Mouse (Mus musculus): Measurements from ENCODE around the gene H2afv. TPM values are rescaled to one million over a fixed set of nuclear protein-coding genes. Genes with fewer than 3 reads are reported as not detected.
"Not testable (repeated sequence)": the region's sequence is repeated elsewhere in the genome, so short reads cannot be mapped to it uniquely, and the experiment has no call there.

H2afv gene
- polyA plus RNA-seq, 1 experiment from 2014 or later = 183 TPM

DNA sequence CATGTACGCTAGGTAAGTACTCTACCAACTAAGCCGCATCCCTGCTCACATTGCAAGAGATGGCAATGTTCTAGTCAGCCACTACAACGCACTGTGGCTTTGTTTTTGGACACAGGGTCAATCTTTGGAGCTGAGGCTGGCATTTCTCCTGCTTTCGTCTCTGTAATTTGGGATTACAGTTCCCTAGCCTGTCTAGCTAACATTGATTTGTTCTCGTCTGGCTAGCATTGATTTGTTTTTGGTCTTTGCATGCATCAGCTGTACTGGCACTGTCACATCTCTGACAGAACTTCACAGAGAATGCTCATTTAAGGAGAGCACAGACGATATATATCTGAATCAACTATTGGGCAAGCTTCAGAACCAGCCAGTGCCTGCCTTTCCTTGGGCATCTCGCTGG is 14.1 kb downstream of the H2afv start:
- no peaks in the 10 kb centered on the region for H3K4me1 ChIP-seq
- ATAC-seq (ENCODE audit: low FRiP score) = no peak
- no peak overlapping the region for H3K9ac ChIP-seq (replicated peaks)
- peaks cover 64% of the 10 kb centered on the region for H3K36me3 ChIP-seq
- no peak overlapping the region for H3K4me3 ChIP-seq (replicated peaks)
- H3K27me3 ChIP-seq (replicated peaks) = no peaks in the 10 kb centered on the region
- no peak overlapping the region for H3K4me2 ChIP-seq
- 94% methylated on average over 7 of the region's 7 CpGs for WGBS
- no peaks in the 10 kb centered on the region for H3K9me3 ChIP-seq (replicated peaks)
- H3K27ac ChIP-seq (replicated peaks) = no peak overlapping the region

DNA sequence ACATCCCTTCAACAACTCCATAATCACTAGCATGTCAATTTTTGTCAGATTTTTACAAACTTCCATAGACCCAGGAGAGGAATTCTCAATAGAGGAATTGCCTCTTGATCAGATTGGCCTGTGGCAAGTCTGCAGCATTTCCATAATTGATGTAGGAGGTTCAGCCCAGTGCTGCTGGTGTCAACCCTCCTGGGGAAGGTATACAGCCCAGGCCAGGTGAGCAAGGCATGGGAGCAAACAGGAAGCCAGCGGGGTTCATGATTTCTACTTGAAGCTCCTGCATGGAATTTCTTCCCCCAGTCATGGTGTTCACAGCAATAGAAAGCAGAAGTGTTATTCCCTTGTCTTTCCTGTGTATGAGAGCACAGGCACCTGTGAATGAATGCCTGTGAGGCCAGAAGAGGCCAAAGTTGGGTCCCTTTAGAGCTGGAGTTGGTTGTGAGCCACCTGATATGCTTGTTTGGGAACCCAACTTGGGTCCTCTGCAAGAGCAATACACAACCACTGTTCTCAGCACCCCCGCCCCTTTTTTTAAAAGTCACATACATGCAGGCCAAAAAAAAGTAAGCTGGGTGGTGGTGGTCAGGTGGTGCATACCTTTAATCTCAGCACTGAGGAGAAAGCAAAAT is 23.4 kb downstream of the H2afv start:
- no peaks in the 10 kb centered on the region for H3K9me3 ChIP-seq (replicated peaks)
- H3K4me2 ChIP-seq = no peak overlapping the region
- H3K36me3 ChIP-seq = peaks cover 45% of the 10 kb centered on the region
- no peak overlapping the region for H3K27ac ChIP-seq (replicated peaks)
- no peak overlapping the region for H3K9ac ChIP-seq (replicated peaks)
- no peak for ATAC-seq (ENCODE audit: low FRiP score)
- no peak overlapping the region for H3K4me3 ChIP-seq (replicated peaks)
- peaks cover 22% of the 10 kb centered on the region for H3K4me1 ChIP-seq
- no peaks in the 10 kb centered on the region for H3K27me3 ChIP-seq (replicated peaks)
- 85% methylated on average over 2 of the region's 2 CpGs for WGBS

DNA sequence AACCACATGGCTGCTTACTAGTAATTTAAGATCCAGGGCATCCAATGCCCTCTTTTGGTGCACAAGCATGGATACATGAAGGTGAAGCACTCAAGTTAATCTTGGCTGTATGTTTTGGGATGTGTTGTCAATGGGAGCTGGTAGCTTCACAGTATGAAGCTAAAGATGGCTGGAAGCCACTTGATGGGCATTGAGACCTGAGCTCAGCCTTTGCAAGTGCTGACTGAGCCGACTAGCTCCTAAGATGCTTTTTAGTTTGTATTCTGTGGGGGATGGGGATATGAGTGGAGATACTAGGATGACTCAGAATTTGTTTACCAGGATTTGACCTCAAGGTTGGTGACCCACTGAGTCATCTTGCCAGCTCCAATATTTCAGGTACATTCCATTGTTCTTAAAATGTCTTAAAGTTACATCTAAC is 23.9 kb downstream of the H2afv start:
- Histone ChIP-seq H3K9me3 (replicated peaks) (no peaks in the 10 kb centered on the region), H3K4me3 (replicated peaks) (no peak overlapping the region), H3K9ac (replicated peaks) (no peak overlapping the region), H3K27ac (replicated peaks) (no peak overlapping the region), H3K27me3 (replicated peaks) (no peaks in the 10 kb centered on the region), H3K36me3 (peaks cover 42% of the 10 kb centered on the region), H3K4me2 (no peak overlapping the region), H3K4me1 (peaks cover 22% of the 10 kb centered on the region)
- 36% methylated on average over 1 of the region's 1 CpGs for whole genome bisulfite sequencing
- no peak for ATAC-seq (ENCODE audit: low FRiP score)

DNA sequence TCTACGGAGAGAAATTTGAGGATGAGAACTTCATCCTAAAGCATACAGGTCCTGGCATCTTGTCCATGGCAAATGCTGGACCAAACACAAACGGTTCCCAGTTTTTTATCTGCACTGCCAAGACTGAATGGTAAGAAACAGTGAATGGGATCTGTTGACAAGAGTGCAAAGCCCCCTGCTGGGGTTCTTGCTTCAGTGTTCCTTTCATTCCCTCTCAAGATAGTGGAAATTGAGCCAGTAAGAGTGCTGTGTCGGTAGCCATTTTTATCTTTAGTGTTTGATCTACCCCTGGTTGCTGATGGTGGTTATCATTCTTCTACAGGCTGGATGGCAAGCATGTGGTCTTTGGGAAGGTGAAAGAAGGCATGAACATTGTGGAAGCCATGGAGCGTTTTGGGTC is 25.1 kb downstream of the H2afv start:
- not testable (repeated sequence) for H3K27ac ChIP-seq (replicated peaks); ATAC-seq (ENCODE audit: low FRiP score); H3K4me3 ChIP-seq (replicated peaks); H3K4me2 ChIP-seq; H3K27me3 ChIP-seq (replicated peaks); H3K9me3 ChIP-seq (replicated peaks); H3K9ac ChIP-seq (replicated peaks)
- WGBS = 63% methylated on average over 4 of the region's 4 CpGs
- Histone ChIP-seq H3K36me3 (peaks cover 36% of the 10 kb centered on the region), H3K4me1 (peaks cover 32% of the 10 kb centered on the region)

DNA sequence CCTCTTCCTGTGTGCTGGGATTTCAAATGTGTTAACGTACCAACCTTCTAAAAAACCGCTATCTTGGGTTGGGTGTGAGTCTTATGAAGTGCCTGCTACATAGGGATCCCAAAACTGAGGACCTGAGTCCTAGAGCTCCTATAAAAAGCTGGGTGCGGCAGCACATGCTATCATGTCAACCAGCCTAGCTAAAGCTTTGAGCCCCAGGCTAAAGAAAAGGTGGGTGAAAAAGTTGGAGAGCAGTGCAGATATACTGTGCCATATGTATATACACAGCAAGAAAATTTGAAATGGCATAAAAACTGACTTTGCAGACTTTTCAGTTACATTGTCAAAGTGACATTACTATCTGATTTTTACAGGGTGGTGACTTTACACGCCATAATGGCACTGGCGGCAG is 25.5 kb downstream of the H2afv start:
- H3K27ac ChIP-seq (replicated peaks) = no peak overlapping the region
- peaks cover 32% of the 10 kb centered on the region for H3K4me1 ChIP-seq
- H3K9ac ChIP-seq (replicated peaks) = no peak overlapping the region
- WGBS = 88% methylated on average over 5 of the region's 5 CpGs
- no peak for ATAC-seq (ENCODE audit: low FRiP score)
- H3K4me3 ChIP-seq (replicated peaks) = no peak overlapping the region
- H3K4me2 ChIP-seq = peak overlapping the region; percentile 84; the same call in 1 of the 2 replicates
- peaks cover 36% of the 10 kb centered on the region for H3K36me3 ChIP-seq
- H3K9me3 ChIP-seq (replicated peaks) = no peaks in the 10 kb centered on the region
- H3K27me3 ChIP-seq (replicated peaks) = no peaks in the 10 kb centered on the region

DNA sequence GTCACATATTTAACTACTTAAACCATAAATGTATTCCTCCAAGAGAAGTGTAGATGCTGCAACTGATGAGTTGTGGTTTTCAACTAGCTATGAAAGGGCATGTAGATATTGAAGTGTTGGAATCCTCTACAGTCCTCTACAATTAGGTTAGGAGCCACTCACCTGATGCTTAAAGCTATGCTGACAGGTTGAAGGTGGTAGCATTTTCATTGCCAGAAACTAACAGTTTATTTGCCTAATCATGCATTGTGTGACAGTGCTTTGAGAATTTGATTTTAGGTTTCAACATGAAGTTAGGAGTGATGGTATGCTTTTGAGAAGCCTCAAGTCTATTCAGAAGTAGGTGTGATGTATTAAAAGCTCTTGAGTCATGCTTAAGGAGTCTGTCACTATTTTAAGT is 26.8 kb downstream of the H2afv start:
- peak overlapping the region; percentile 98; the same call in 1 of the 2 replicates for H3K27ac ChIP-seq (replicated peaks)
- peaks cover 27% of the 10 kb centered on the region for H3K36me3 ChIP-seq
- H3K4me2 ChIP-seq = peak overlapping the region; percentile 84
- H3K27me3 ChIP-seq (replicated peaks) = no peaks in the 10 kb centered on the region
- peaks cover 32% of the 10 kb centered on the region for H3K4me1 ChIP-seq
- no peak for ATAC-seq (ENCODE audit: low FRiP score)
- peak overlapping the region; percentile 68 for H3K4me3 ChIP-seq (replicated peaks)
- no peaks in the 10 kb centered on the region for H3K9me3 ChIP-seq (replicated peaks)
- H3K9ac ChIP-seq (replicated peaks) = peak overlapping the region; percentile 83; the same call in 1 of the 2 replicates

DNA sequence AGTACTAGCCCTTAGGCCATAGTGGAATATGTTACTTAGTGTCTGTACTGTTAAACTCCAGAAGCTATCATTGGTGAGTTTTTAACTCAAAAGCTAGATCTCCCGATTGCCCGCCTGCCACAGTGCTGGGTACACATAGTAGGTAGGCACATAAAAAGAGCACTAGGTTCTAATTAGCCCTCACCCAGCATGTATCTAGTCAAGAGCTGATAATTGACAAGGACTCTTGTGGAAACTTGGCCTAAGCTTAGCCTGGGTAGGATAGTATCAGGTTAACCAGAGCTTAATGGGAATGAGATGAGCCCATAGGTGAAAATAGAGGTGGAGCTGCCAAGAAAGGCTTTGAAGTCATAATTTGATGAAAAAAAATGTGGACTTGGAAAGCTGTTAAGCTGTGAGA is 27.2 kb downstream of the H2afv start:
- H3K27ac ChIP-seq (replicated peaks) = peak overlapping the region; percentile 98
- H3K4me1 ChIP-seq = peaks cover 32% of the 10 kb centered on the region
- 29% methylated on average over 2 of the region's 2 CpGs for WGBS
- peak overlapping the region; percentile 83; the same call in 1 of the 2 replicates for H3K9ac ChIP-seq (replicated peaks)
- H3K27me3 ChIP-seq (replicated peaks) = no peaks in the 10 kb centered on the region
- H3K4me2 ChIP-seq = peak overlapping the region; percentile 84
- H3K4me3 ChIP-seq (replicated peaks) = peak overlapping the region; percentile 68
- no peaks in the 10 kb centered on the region for H3K9me3 ChIP-seq (replicated peaks)
- peaks cover 27% of the 10 kb centered on the region for H3K36me3 ChIP-seq
- no peak for ATAC-seq (ENCODE audit: low FRiP score)

DNA sequence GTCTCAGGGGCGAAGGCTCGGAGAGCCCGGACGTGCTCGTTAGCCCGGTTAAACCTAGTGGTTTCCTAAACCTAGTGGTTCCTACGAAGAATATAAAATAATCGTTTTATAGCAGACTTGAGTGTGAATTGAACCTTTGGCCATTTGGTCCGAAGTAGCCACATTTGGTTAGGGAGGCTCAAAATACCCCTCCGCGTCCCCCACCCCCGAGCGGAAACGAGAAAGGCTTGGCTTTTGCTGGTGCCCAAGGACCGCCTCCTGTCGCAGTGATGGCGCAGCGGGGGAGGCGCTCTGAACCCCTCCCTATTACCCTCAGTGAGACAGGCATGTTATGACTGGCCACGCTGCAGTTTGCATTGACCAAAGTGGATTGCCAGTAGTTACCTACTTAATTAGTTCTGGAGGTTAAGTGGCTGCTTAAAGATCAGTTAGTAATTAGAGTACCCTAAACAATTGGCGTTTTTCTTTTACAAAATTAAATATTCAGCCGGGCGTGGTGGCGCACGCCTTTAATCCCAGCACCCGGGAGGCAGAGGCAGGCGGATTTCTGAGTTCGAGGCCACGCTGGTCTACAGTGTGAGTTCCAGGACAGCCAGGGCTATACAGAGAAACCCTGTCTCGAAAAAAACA is 27.7 kb downstream of the H2afv start:
- Histone ChIP-seq H3K4me3 (replicated peaks) (peak overlapping the region; percentile 68), H3K4me2 (peak overlapping the region; percentile 84), H3K27ac (replicated peaks) (peak overlapping the region; percentile 98), H3K4me1 (peaks cover 32% of the 10 kb centered on the region), H3K36me3 (peaks cover 23% of the 10 kb centered on the region), H3K9ac (replicated peaks) (peak overlapping the region; percentile 83), H3K9me3 (replicated peaks) (no peaks in the 10 kb centered on the region), H3K27me3 (replicated peaks) (no peaks in the 10 kb centered on the region)
- 2% methylated on average over 30 of the region's 30 CpGs for WGBS
- peak; percentile 53 for ATAC-seq (ENCODE audit: low FRiP score)

DNA sequence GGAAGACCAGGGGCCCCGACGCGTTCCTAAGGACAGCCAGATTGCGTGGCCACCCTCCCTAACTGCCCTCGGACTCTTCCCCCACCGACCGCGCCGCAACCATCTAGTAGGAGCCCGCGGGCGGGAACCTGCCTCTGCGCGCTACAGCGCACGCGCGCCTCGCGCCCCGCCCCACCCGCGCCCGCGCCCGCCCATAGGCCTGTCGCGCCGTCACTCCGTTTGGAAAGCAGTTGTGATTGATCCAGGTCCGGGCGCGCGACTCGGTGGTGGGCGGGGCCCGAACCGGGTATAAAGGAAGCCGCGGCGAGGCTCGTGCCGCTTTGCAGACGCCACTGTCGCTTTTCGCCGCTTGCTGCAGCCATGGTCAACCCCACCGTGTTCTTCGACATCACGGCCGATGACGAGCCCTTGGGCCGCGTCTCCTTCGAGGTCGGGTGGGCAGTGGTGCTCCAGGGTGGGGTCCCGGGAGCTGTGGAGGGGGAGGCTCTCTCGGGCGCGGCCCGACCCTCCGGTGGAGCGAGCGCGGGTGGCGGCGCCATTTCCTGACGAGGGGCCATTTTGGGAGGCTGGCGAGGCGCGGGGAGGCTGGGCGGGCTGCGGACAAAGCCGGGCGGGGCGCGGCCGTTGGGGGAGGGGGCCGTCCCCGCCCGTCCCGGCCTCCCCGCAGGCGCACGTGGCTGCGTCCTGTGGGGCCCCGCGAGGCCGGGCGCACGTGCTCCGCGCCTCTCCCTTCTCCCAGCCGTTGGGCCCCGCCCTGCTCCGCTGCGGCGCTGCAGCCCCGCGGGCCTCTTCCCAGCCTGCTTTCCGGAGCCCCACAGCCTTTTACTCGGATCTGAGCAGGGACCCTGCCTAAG is 28.5 kb downstream of the H2afv start:
- H3K9ac ChIP-seq (replicated peaks) = peak overlapping the region; percentile 83
- peak; percentile 95 for ATAC-seq (ENCODE audit: low FRiP score)
- peaks cover 20% of the 10 kb centered on the region for H3K36me3 ChIP-seq
- no peaks in the 10 kb centered on the region for H3K9me3 ChIP-seq (replicated peaks)
- H3K4me3 ChIP-seq (replicated peaks) = peak overlapping the region; percentile 68
- peaks cover 32% of the 10 kb centered on the region for H3K4me1 ChIP-seq
- peak overlapping the region; percentile 98 for H3K27ac ChIP-seq (replicated peaks)
- WGBS = under 1% methylated on average over 93 of the region's 102 CpGs
- H3K4me2 ChIP-seq = peak overlapping the region; percentile 84
- no peaks in the 10 kb centered on the region for H3K27me3 ChIP-seq (replicated peaks)

DNA sequence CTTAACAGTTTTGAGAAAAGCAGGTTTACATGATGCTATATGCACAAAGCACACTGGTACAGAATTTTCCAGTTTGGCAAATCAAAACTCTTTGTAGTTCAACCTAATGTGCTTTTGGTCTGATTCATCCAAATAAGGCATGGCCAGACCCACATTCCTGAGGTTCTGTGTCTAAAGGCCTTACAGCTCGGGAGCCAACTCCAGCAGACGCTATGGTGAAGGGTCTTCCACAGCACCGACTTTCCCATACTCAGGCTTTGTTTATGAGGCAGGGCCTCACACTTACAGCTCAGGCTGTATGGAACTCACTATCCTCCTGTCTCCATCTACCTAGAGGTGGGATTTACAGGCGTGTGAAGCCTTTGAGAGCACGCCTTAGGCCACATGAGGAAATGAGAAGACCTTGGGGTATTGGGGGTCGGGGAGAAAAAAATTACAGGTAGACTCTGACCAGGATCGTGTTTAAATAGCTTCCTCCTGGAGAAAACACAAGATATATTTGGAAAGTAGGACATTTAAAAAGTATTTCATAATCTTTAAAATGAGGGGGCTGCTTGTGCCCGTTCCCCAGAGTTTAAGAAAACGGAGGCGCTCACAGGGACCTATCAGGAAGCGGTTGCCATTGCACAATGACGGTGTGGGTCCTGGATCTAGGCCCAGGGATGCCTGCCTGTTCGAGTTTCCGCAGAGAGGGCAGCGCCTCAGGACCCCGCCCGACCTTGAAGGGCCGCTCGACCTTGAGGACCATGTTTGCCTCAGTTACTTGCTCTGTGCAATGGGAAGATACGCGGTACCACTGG is 29.3 kb downstream of the H2afv start, which contains the start of gene Ppia:
Gene Ppia (plus strand): TSS at position 693 of the 800 bp plus-strand sequence.
- Histone ChIP-seq H3K4me2 (peak within 1 kb of the TSS; percentile 84), H3K9me3 (replicated peaks) (no peaks in the 10 kb centered on the region), H3K4me3 (replicated peaks) (peak within 1 kb of the TSS; percentile 68), H3K36me3 (peaks cover 12% of the 10 kb centered on the region), H3K27me3 (replicated peaks) (no peaks in the 10 kb centered on the region), H3K27ac (replicated peaks) (peak within 1 kb of the TSS; percentile 98), H3K9ac (replicated peaks) (peak within 1 kb of the TSS; percentile 83), H3K4me1 (peaks cover 32% of the 10 kb centered on the region)
- 10% methylated on average over 21 of the region's 21 CpGs for WGBS
- ATAC-seq (ENCODE audit: low FRiP score) = peak; percentile 56

DNA sequence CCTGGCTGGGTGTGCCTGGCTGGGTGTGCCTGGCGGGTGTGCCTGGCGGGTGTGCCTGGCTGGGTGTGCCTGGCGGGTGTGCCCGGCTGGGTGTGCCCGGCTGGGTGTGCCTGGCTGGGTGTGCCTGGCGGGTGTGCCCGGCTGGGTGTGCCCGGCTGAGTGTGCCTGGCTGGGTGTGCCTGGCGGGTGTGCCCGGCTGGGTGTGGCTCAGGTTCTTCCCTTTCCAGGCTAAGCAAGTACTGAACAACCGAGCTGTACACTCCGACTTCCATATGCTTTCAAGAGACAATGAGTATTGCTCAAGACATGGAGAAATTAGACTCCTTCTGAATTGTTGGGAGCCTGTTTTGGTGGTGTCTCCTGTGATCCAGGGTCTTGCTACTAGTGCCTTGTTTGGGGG is 31.0 kb downstream of the H2afv start:
- no peak overlapping the region for H3K4me2 ChIP-seq

More for the DNA sequence above, 31.0 kb downstream of the H2afv start:
- H3K36me3 ChIP-seq = no peaks in the 10 kb centered on the region
- no peak overlapping the region for H3K4me3 ChIP-seq (replicated peaks)
- WGBS = 98% methylated on average over 10 of the region's 12 CpGs
- no peak overlapping the region for H3K27ac ChIP-seq (replicated peaks)
- no peaks in the 10 kb centered on the region for H3K9me3 ChIP-seq (replicated peaks)
- no peaks in the 10 kb centered on the region for H3K27me3 ChIP-seq (replicated peaks)
- no peak overlapping the region for H3K9ac ChIP-seq (replicated peaks)
- H3K4me1 ChIP-seq = peaks cover 25% of the 10 kb centered on the region
- no peak for ATAC-seq (ENCODE audit: low FRiP score)
